Mouse (Mus musculus) C2C12 (cell line): ENCODE data around the gene Tcn2.

Experiments used
- CTCF ChIP-seq: IDR thresholded peaks from one replicate; pipeline ENCODE4 v1.5.1; 2011; ENCODE audit not compliant: control insufficient read depth, insufficient read depth, insufficient read length
- USF1 ChIP-seq: IDR thresholded peaks from one replicate; pipeline ENCODE4 v1.6.1; 2011; ENCODE audit warnings: low read depth, mild to moderate bottlenecking, control low read depth, moderate library complexity

DNA sequence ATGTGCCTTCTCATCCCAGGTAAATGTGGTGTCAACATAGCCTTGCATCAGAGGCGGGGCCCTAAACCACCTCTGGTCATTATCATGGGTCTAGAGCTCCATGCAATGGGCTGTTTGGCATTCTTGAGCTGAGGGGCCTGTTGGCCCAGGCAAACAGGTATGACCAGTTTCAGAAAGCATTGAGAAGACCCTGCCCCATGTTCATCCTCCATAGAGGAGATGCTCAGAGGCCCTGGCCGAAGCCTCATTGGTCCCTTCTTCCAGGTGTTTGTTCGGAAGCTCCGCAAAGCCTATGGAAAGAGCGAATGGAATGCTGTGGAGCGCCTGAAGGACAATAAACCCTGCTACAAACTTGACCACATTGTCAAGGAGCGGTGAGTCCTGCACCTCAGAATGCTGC is 38.4 kb upstream of the Tcn2 start:
- TF ChIP-seq USF1 = no peak
- TF ChIP-seq CTCF = no peak
